Mouse (Mus musculus) heart, embryonic 11.5 days (tissue): ENCODE data around the gene Wdr47. TPM values are rescaled to one million over a fixed set of nuclear protein-coding genes. Genes with fewer than 3 reads are reported as not detected.
"Not testable (repeated sequence)": the region's sequence is repeated elsewhere in the genome, so short reads cannot be mapped to it uniquely, and the experiment has no call there.

Experiments used
- ATAC-seq: fragments of 200-750 bp; cut with Nextera tagmentation; replicated peaks from 2 replicates; pipeline ENCODE4 v1.8.0; 2017; ENCODE audit warnings: moderate library complexity; ENCODE audit not compliant: insufficient number of reproducible peaks, low FRiP score, low TSS enrichment
- H3K27ac ChIP-seq: fragments of 300-500 bp; sonication (generic); 2 replicates; pipeline ENCODE4 v1.5.1; 2014; ENCODE audit warnings: mild to moderate bottlenecking, low read depth, low read length
- H3K27me3 ChIP-seq: fragments of 300-500 bp; sonication (generic); 2 replicates; pipeline ENCODE4 v1.6.1; 2014; ENCODE audit warnings: mild to moderate bottlenecking, low read length, mixed read lengths; ENCODE audit not compliant: control insufficient read depth, insufficient read depth
- H3K36me3 ChIP-seq: fragments of 300-500 bp; sonication (generic); 2 replicates; pipeline ENCODE4 v1.6.1; 2014; ENCODE audit warnings: mild to moderate bottlenecking, low read length, moderate library complexity, mixed read lengths; ENCODE audit not compliant: control insufficient read depth, insufficient read depth
- H3K4me1 ChIP-seq: fragments of 300-500 bp; sonication (generic); 2 replicates; pipeline ENCODE4 v1.6.1; 2014; ENCODE audit warnings: low read length; ENCODE audit not compliant: control insufficient read depth, insufficient read depth
- H3K4me2 ChIP-seq: fragments of 300-500 bp; sonication (generic); 2 replicates; pipeline ENCODE4 v1.6.1; 2014; ENCODE audit warnings: mild to moderate bottlenecking, moderate library complexity
- H3K4me3 ChIP-seq: fragments of 300-500 bp; sonication (generic); 2 replicates; pipeline ENCODE4 v1.5.1; 2014; ENCODE audit warnings: low read depth, low read length
- H3K9ac ChIP-seq: fragments of 300-500 bp; sonication (generic); 2 replicates; pipeline ENCODE4 v1.6.1; 2014; ENCODE audit warnings: mild to moderate bottlenecking, low read depth, low read length, moderate library complexity
- H3K9me3 ChIP-seq: fragments of 300-500 bp; sonication (generic); replicated peaks from 2 replicates; pipeline ENCODE4 v1.6.1; 2016; ENCODE audit warnings: low read length; ENCODE audit not compliant: control insufficient read depth
- WGBS: fragments of 180-500 bp; shearing (Covaris S2); extraction: QIAGEN DNeasy Blood & Tissue Kit; methylation state at CpG from one replicate; pipeline ENCODE4 v1.1.7; 2014; ENCODE audit not compliant: insufficient replicate concordance; 5-methylcytosine and 5-hydroxymethylcytosine counted together
- microRNA-seq: library from miRNA; unstranded; fragments of <30 nt; microRNA quantifications from one replicate; pipeline ENCODE4, GENCODE M21; 2016; ENCODE audit warnings: borderline number of aligned reads
- polyA plus RNA-seq: library from polyadenylated mRNA; unstranded; fragments of >200 nt; fragmentation: Nextera tagmentation; extraction: Ambion mirVana; gene quantifications from 2 replicates; pipeline ENCODE4 v1.2.1, GENCODE M21; 2014

Gene Wdr47
- polyA plus RNA-seq, 1 experiment from 2014 or later: 7.5 TPM

DNA sequence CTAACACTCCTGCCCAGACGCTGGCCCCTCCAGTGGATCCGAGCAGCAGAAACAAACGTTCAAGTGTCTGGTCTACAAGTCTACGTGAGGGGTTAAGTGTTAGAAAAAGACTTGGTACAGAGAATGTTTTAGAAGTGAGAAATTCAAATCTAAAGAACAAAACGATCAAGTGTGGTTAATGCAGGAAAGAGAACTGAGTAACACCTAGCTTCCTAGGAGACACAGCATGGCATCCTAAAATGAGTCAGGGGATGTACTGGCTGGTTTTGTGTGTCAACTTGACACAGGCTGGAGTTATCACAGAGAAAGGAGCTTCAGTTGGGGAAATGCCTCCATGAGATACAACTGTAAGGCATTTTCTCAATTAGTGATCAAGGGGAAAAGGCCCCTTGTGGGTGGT is 92.5 kb downstream of the Wdr47 start:
- H3K4me3 ChIP-seq, H3K9ac ChIP-seq, H3K27me3 ChIP-seq, ATAC-seq, H3K4me1 ChIP-seq, H3K9me3 ChIP-seq, H3K27ac ChIP-seq, H3K4me2 ChIP-seq: not testable (repeated sequence)
- WGBS: 86% methylated on average over 5 of the region's 5 CpGs
- peaks cover 22% of the 10 kb centered on the region for H3K36me3 ChIP-seq

DNA sequence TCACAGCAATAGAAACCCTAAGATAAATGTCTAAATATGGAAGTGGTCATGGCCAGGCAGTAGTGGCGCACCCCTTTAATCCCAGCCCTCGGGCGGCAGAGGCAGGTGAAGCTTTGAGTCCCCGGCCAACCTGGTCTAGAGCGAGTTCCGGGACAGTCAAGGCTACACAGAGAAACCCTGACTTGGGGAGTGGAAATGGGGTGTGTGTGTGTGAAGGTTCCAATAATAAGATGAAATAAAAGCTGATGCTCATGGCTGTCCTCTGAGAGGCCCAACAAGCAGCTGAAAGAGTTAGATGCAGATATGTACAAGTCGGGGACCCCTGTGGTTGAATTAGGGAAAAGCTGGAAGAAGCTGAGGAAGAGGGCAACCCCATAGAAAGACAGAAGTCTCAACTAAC is 94.6 kb downstream of the Wdr47 start:
- Histone ChIP-seq H3K4me2 (no peak overlapping the region), H3K27me3 (no peaks in the 10 kb centered on the region), H3K9ac (no peak overlapping the region), H3K27ac (no peak overlapping the region), H3K4me1 (no peaks in the 10 kb centered on the region), H3K36me3 (peaks cover 22% of the 10 kb centered on the region), H3K4me3 (no peak overlapping the region), H3K9me3 (no peaks in the 10 kb centered on the region)
- WGBS: 94% methylated on average over 7 of the region's 7 CpGs
- no peak for ATAC-seq

GRCm38 (mm10) chr3:108689015-108689441 is 97.9 kb downstream of the Wdr47 start:
- peaks cover 17% of the 10 kb centered on the region for H3K36me3 ChIP-seq
- no peaks in the 10 kb centered on the region for H3K9me3 ChIP-seq
- no peak overlapping the region for H3K9ac ChIP-seq
- no peaks in the 10 kb centered on the region for H3K4me1 ChIP-seq
- no peak for ATAC-seq
- no peak overlapping the region for H3K27ac ChIP-seq
- no peak overlapping the region for H3K4me2 ChIP-seq
- no peak overlapping the region for H3K4me3 ChIP-seq
- H3K27me3 ChIP-seq: no peaks in the 10 kb centered on the region
- WGBS: 86% methylated on average over 6 of the region's 6 CpGs

DNA sequence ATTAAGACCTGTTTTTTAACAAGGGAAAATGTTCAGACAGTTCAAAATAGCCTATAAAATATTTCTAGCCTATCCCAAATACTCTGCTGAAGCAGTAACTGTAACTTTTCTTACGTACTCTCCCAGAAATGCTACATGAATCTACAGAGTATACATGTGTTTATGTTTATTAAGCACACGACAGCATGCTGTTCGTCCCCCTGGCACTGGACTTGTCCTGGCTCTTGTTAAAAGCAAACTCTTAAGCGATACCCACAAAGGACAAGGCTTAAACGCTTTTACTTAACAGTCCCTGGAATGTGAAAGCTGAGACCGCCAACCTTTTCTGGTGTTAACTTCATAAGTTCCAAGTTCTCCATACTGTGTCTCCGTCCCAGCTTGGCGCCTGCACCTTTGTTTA is 98.4 kb downstream of the Wdr47 start:
- 90% methylated on average over 8 of the region's 8 CpGs for WGBS
- no peak for ATAC-seq
- no peak overlapping the region for H3K27ac ChIP-seq

DNA sequence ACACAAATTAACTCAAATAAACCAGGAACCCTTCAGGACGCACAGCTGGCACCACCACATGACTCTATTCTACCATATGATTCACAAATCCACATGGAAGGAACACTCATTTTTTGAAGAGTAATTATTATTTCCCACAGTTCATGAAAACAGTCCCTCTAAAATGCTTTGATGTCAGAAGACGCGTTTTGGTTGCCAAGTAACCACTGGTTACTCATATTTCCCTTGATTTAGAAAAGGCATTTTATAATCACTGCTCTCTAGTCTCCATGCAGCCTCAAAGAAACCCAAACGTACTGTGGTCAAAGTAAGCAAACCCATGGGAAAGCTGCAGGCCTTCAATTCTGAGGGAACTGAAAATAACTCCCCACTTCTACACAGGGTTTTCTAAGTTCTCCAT is 98.9 kb downstream of the Wdr47 start:
- H3K9ac ChIP-seq: no peak overlapping the region
- WGBS: 87% methylated on average over 4 of the region's 4 CpGs
- H3K9me3 ChIP-seq: no peaks in the 10 kb centered on the region
- H3K4me3 ChIP-seq: no peak overlapping the region
- peaks cover 20% of the 10 kb centered on the region for H3K36me3 ChIP-seq
- H3K4me1 ChIP-seq: no peaks in the 10 kb centered on the region
- ATAC-seq: no peak
- no peak overlapping the region for H3K4me2 ChIP-seq
- no peaks in the 10 kb centered on the region for H3K27me3 ChIP-seq
- H3K27ac ChIP-seq: no peak overlapping the region

More for the DNA sequence above, 98.4 kb downstream of the Wdr47 start:
- Histone ChIP-seq H3K4me2 (no peak overlapping the region), H3K36me3 (peaks cover 20% of the 10 kb centered on the region), H3K4me3 (no peak overlapping the region), H3K9me3 (no peaks in the 10 kb centered on the region), H3K4me1 (no peaks in the 10 kb centered on the region), H3K27me3 (no peaks in the 10 kb centered on the region), H3K9ac (no peak overlapping the region)

GRCm38 (mm10) chr3:108694321-108694720 is 103.2 kb downstream of the Wdr47 start:
- no peaks in the 10 kb centered on the region for H3K27me3 ChIP-seq
- 73% methylated on average over 9 of the region's 9 CpGs for WGBS
- H3K4me3 ChIP-seq: no peak overlapping the region
- H3K36me3 ChIP-seq: peaks cover 18% of the 10 kb centered on the region
- ATAC-seq: no peak
- H3K9me3 ChIP-seq: no peaks in the 10 kb centered on the region
- H3K27ac ChIP-seq: no peak overlapping the region
- no peak overlapping the region for H3K9ac ChIP-seq
- no peak overlapping the region for H3K4me2 ChIP-seq
- no peaks in the 10 kb centered on the region for H3K4me1 ChIP-seq

Small RNA genes lying within 50 kb of the gene (microRNA-seq; reads per million reads assigned to microRNA genes)
- not detected for gene Gm22860

Other genes starting within 250 kb of the Wdr47 start
- gene Mybphl, start 226.4 kb upstream of the Wdr47 start, polyA plus RNA-seq: 70.4 and 77.2 TPM in 2 replicates
- gene Psrc1, start 207.4 kb upstream of the Wdr47 start, polyA plus RNA-seq: 25.0 and 28.9 TPM in 2 replicates
- gene Celsr2, start 175.7 kb upstream of the Wdr47 start, polyA plus RNA-seq: 3.1 and 3.7 TPM in 2 replicates
- 103 and 114 TPM in 2 replicates for gene Sars, start 146.1 kb upstream of the Wdr47 start, polyA plus RNA-seq
- not detected in 2 replicates for gene 1700013F07Rik, start 57.1 kb upstream of the Wdr47 start, polyA plus RNA-seq
- 0.59 and 0.63 TPM in 2 replicates for gene 5330417C22Rik, start 54.7 kb upstream of the Wdr47 start, polyA plus RNA-seq
- gene Tmem167b, start 28.8 kb upstream of the Wdr47 start, polyA plus RNA-seq: 31.7 and 34.6 TPM in 2 replicates
- gene Taf13, start 19.6 kb upstream of the Wdr47 start, polyA plus RNA-seq: 25.4 and 31.8 TPM in 2 replicates
- gene Clcc1, start 62.6 kb downstream of the Wdr47 start, polyA plus RNA-seq: 50.0 and 50.1 TPM in 2 replicates
- 27.2 and 31.3 TPM in 2 replicates for gene Gpsm2, start 131.0 kb downstream of the Wdr47 start, polyA plus RNA-seq
- gene Aknad1, start 148.4 kb downstream of the Wdr47 start, polyA plus RNA-seq: not detected in 2 replicates
- gene Stxbp3, start 249.2 kb downstream of the Wdr47 start, polyA plus RNA-seq: 27.8 and 29.2 TPM in 2 replicates